Mouse (Mus musculus): ENCODE results near the gene Pdcd6ip. TPM values are rescaled to one million over a fixed set of nuclear protein-coding genes. Genes with fewer than 3 reads are reported as not detected.
"Not testable (repeated sequence)": the region's sequence is repeated elsewhere in the genome, so short reads cannot be mapped to it uniquely, and the experiment has no call there.

The Pdcd6ip gene
- total RNA-seq, 2 experiments from 2014 or later: 58.9 to 66.1 TPM

DNA sequence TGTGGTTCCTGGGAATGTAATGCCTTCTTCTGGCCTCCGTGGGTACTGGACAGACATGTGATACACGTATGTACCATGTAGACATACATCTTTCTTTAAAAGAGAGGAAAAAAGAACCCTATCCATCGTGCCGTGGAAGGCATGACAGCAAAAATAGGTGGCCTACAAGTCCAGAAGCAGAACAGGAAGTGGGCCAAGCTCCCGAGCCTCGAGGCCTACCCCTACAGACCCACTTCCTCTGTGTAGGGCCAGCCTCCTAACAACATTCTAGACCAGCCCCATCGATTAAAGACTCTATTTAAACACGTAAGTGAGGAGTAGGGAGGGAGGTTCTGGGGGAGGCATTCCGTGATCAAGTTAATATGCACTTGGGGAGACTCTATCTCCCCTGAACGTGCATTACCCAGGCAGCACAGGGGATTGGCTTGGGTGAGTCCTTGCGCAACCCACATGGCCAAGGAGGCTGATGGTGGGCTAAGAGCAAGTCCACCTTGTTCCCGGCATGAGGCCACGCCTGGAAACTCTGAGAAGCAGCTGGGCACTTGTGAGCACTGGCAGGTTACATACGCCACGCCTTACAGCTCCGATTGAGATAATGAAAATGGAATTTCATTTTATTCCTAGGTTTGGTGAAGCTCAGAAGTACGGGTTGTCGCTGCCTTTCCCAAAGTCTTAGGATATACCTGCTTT is 19.1 kb upstream of the Pdcd6ip start:
- Histone ChIP-seq H3K4me3 (no peak overlapping the region), H3K27ac (no peak overlapping the region)
- TF ChIP-seq CTCF (conservative IDR thresholded peaks at IDR 0.05): no peak
- no peak for DNase-seq (ENCODE audit: low spot score in 2 of 2)

DNA sequence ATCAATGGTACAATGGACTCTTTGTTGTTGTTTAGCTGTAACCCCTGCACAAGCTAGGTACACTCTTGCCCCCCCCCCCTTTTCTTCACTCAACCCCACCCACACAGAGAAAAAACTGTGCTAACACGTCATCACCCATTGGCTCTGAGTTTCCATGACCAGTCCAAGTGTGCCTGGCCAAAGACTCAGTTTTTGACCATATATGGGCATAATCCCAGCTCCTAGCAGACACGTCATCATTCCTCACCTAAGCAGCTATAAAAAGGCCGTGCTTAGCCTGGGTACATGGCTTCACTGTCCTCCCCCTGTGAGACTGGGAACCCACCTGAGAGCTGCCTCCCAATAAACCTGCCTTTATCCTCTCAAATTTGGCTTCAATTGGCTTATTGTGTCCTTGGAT is 18.1 kb upstream of the Pdcd6ip start:
- Histone ChIP-seq H3K4me3 (no peak overlapping the region), H3K27ac (no peak overlapping the region)
- no peak for DNase-seq (ENCODE audit: low spot score in 2 of 2)
- no peak for TF ChIP-seq CTCF (conservative IDR thresholded peaks at IDR 0.05)

- H3K4me3 ChIP-seq; H3K27ac ChIP-seq; DNase-seq (ENCODE audit: low spot score in 2 of 2): not testable (repeated sequence)
Measured at GRCm38 (mm10) chr9:113725609-113726008, 17.6 kb upstream of the Pdcd6ip start.

DNA sequence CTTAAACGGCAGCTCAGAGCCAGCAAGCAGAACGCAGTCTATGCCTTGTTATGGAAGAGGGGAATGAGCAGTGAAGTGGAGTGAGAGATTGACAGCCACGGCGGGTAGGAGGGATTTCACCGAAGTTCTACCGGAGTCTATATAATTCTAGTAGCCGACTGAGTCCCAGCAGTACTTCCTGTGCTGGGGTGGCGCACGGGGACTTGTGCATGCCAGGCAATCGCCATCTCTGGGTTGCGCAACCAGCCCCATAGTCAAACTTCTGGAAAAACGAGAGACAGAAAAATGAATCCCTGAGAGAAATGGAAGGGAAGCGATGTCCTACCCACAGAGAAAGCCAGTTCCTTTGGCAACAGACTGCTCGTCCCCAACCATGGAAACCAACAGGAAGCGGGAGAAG is 16.6 kb upstream of the Pdcd6ip start:
- Histone ChIP-seq H3K4me3 (no peak overlapping the region), H3K27ac (no peak overlapping the region)
- no peak for DNase-seq (ENCODE audit: low spot score in 2 of 2)
- no peak for TF ChIP-seq CTCF (conservative IDR thresholded peaks at IDR 0.05)

DNA sequence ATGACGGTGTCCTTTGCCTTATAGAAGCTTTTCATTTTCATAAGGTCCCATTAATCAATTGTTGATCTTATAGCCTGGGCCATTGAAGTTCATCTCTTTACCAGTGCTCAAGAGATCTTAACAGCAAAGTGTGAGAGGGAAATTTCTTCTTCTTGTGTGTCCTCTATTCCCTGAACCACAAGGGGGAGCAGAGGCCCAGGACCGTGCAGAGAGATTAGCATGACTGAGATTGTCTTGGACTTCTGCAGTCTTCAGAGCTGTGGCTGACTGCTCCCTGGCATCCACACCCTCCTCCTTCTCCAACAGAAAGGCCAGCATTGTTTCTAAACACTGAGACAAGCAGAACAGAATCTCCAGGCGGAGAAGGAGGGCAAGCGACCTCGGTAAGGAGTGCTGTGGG is 11.0 kb upstream of the Pdcd6ip start:
- peak; percentile 83 for TF ChIP-seq CTCF (conservative IDR thresholded peaks at IDR 0.05)
- Histone ChIP-seq H3K4me3 (no peak overlapping the region), H3K27ac (peak overlapping the region; percentile 15)
- no peak for DNase-seq (ENCODE audit: low spot score in 2 of 2)

- H3K27ac ChIP-seq: no peak overlapping the region
- DNase-seq (ENCODE audit: low spot score in 2 of 2): no peak
- TF ChIP-seq CTCF (conservative IDR thresholded peaks at IDR 0.05): no peak
- H3K4me3 ChIP-seq: no peak overlapping the region
Measured at GRCm38 (mm10) chr9:113710871-113711270, 2.8 kb upstream of the Pdcd6ip start.

- Histone ChIP-seq H3K4me3 (peak overlapping the region; percentile 86), H3K27ac (peak overlapping the region; percentile 93)
- no peak for DNase-seq (ENCODE audit: low spot score in 2 of 2)
- no peak for TF ChIP-seq CTCF (conservative IDR thresholded peaks at IDR 0.05)
Measured at GRCm38 (mm10) chr9:113708361-113709280, 562 bp upstream of the Pdcd6ip start.

GRCm38 (mm10) chr9:113706841-113707240 is 1.2 kb downstream of the Pdcd6ip start:
- DNase-seq (ENCODE audit: low spot score in 2 of 2): no peak
- Histone ChIP-seq H3K4me3 (peak overlapping the region; percentile 86), H3K27ac (no peak overlapping the region)
- no peak for TF ChIP-seq CTCF (conservative IDR thresholded peaks at IDR 0.05)

DNA sequence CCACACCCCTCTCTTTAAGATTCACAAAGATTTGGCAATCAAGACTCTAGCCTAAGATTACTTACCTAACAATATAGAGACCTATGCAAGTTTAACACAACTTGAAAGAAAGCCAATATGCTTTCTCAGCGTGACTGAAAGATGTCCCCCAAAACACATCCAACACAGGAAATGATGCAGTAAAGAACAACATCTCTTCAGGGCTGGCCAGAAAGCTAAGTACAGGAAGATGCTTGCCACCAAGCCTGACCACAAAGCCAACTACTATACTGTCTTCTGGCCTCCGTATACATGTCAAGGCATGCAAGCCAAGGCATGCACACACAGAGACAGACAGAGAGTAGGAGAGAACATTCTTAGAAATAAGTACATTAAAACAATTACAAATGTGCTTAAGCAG is 2.0 kb downstream of the Pdcd6ip start:
- no peak overlapping the region for H3K27ac ChIP-seq
- no peak overlapping the region; the same call in 1 of the 2 replicates for H3K4me3 ChIP-seq
- DNase-seq (ENCODE audit: low spot score in 2 of 2): no peak
- TF ChIP-seq CTCF (conservative IDR thresholded peaks at IDR 0.05): no peak

GRCm38 (mm10) chr9:113701441-113702160 is 6.5 kb downstream of the Pdcd6ip start:
- no peak overlapping the region for H3K4me3 ChIP-seq
- DNase-seq (ENCODE audit: low spot score in 2 of 2): no peak
- no peak overlapping the region for H3K27ac ChIP-seq
- TF ChIP-seq CTCF (conservative IDR thresholded peaks at IDR 0.05): no peak

DNA sequence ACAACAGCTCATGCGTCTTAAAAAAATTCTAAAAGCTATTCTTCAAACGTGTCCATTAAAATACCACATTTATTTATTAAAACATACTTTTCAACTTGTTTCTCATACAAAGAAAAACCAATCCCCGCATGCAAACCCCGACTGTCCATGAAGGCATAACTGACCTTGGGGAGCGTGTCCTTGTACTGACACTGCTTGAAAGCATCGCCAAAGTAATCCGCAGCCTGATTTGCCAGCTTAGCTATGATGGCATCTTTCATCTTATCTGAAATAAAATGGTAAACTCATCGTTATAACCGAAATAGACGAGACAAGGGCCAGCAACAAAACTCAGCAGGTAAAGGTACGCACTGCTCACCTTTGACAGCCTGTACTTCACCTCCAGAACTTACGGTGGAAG is 20.6 kb downstream of the Pdcd6ip start:
- TF ChIP-seq CTCF (conservative IDR thresholded peaks at IDR 0.05): no peak

DNA sequence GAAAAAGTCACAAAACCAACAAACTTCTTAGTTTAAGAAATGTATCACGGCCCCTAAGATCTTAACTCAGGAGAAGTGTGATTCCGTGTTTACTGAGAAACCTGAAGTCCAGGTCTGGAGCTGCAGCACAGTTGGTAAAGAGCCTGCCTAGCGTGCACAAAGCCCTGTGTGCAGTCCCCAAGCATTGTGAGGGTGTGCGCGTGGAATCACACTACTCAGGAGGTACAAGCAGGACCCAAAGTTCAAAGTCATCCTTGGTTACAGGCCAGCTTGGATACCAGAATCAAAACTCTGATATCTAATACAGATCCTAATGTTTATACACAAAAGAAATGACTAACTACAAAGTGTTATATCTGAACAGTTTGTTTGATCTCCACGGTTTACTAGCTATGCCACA is 34.3 kb downstream of the Pdcd6ip start:
- DNase-seq (ENCODE audit: low spot score in 2 of 2): no peak
- H3K4me3 ChIP-seq: no peak overlapping the region
- no peak for TF ChIP-seq CTCF (conservative IDR thresholded peaks at IDR 0.05)
- H3K27ac ChIP-seq: no peak overlapping the region

More for the DNA sequence above, 20.6 kb downstream of the Pdcd6ip start:
- Histone ChIP-seq H3K4me3 (no peak overlapping the region), H3K27ac (no peak overlapping the region)
- DNase-seq (ENCODE audit: low spot score in 2 of 2): no peak

GRCm38 (mm10) chr9:113672352-113672751 is 35.7 kb downstream of the Pdcd6ip start:
- no peak for TF ChIP-seq CTCF (conservative IDR thresholded peaks at IDR 0.05)
- no peak for DNase-seq (ENCODE audit: low spot score in 2 of 2)
- Histone ChIP-seq H3K4me3 (no peak overlapping the region), H3K27ac (no peak overlapping the region)

Measured in layer of hippocampus, adult 2 months (tissue).